Mouse (Mus musculus) forebrain, embryonic 11.5 days (tissue): Measurements from ENCODE around the gene Vmn1r159. TPM values are rescaled to one million over a fixed set of nuclear protein-coding genes. Genes with fewer than 3 reads are reported as not detected.
"Not testable (repeated sequence)": the region's sequence is repeated elsewhere in the genome, so short reads cannot be mapped to it uniquely, and the experiment has no call there.

ENCODE experiments used
- ATAC-seq: fragments of 200-750 bp; cut with Nextera tagmentation; replicated peaks from 2 replicates; pipeline ENCODE4 v1.8.0; 2017; ENCODE audit warnings: moderate TSS enrichment; ENCODE audit not compliant: low FRiP score
- DNase-seq: peaks from one replicate; pipeline ENCODE4 v3.0.0-alpha.2; 2017; ENCODE audit warnings: low spot score
- H3K27ac ChIP-seq: fragments of 300-500 bp; sonication (generic); 2 replicates; pipeline ENCODE4 v1.5.1; 2014; ENCODE audit warnings: low read depth, low read length
- H3K27me3 ChIP-seq: fragments of 300-500 bp; sonication (generic); 2 replicates; pipeline ENCODE4 v1.6.1; 2014; ENCODE audit warnings: mild to moderate bottlenecking, low read length, mixed read lengths; ENCODE audit not compliant: control insufficient read depth, insufficient read depth
- H3K36me3 ChIP-seq: fragments of 300-500 bp; sonication (generic); 2 replicates; pipeline ENCODE4 v1.6.1; 2014; ENCODE audit warnings: mild to moderate bottlenecking, low read length, moderate library complexity, mixed read lengths; ENCODE audit not compliant: control insufficient read depth, insufficient read depth
- H3K4me1 ChIP-seq: fragments of 300-500 bp; sonication (generic); replicated peaks from 2 replicates; pipeline ENCODE4 v1.6.1; 2014; ENCODE audit warnings: low read length, mixed read lengths; ENCODE audit not compliant: control insufficient read depth, insufficient read depth
- H3K4me2 ChIP-seq: fragments of 300-500 bp; sonication (generic); 2 replicates; pipeline ENCODE4 v1.6.1; 2014; ENCODE audit warnings: low read depth, mild to moderate bottlenecking, low read length, moderate library complexity, mixed read lengths; ENCODE audit not compliant: severe bottlenecking
- H3K4me3 ChIP-seq: fragments of 300-500 bp; sonication (generic); 2 replicates; pipeline ENCODE4 v1.5.1; 2014; ENCODE audit warnings: low read depth, low read length
- H3K9ac ChIP-seq: fragments of 300-500 bp; sonication (generic); 2 replicates; pipeline ENCODE4 v1.6.1; 2014; ENCODE audit warnings: low read length
- H3K9me3 ChIP-seq: fragments of 300-500 bp; sonication (generic); 2 replicates; pipeline ENCODE4 v1.6.1; 2016; ENCODE audit warnings: low read length, mixed read lengths; ENCODE audit not compliant: control insufficient read depth
- WGBS: fragments of 180-500 bp; shearing (Covaris S2); extraction: QIAGEN DNeasy Blood & Tissue Kit; methylation state at CpG from one replicate; pipeline ENCODE4 v1.1.7; 2014; 5-methylcytosine and 5-hydroxymethylcytosine counted together
- polyA plus RNA-seq: library from polyadenylated mRNA; unstranded; fragments of >200 nt; fragmentation: Nextera tagmentation; extraction: Ambion mirVana; gene quantifications from 2 replicates; pipeline ENCODE4 v1.2.1, GENCODE M21; 2014

Gene Vmn1r159
- polyA plus RNA-seq = not detected in 2 replicates

DNA sequence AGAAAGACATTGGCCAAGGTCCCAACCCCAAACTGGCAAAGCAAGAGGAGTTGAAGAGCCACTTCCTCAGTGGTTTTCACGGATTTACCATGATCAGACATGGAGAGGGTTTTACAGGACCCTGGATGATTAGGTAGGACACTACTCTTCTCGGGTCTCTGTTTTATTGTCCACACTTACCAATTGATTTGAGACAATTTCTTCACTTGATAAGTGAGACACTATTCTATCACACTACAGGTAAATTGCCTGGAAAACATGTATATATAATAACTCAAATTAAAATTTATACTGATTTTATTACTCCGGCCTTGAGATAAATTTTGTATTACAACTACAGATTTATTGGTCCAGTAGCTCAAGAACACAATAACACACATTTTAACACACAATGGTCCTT lies at the start of gene Vmn1r159:
TSS of gene Vmn1r159 (minus strand) at position 101 of the 400 bp plus-strand sequence.
- not testable (repeated sequence) for H3K27ac ChIP-seq, H3K36me3 ChIP-seq, H3K4me1 ChIP-seq, ATAC-seq, H3K4me2 ChIP-seq, H3K4me3 ChIP-seq, DNase-seq, H3K9ac ChIP-seq, H3K9me3 ChIP-seq, H3K27me3 ChIP-seq
- 65% methylated on average over 2 of the region's 3 CpGs for WGBS

DNA sequence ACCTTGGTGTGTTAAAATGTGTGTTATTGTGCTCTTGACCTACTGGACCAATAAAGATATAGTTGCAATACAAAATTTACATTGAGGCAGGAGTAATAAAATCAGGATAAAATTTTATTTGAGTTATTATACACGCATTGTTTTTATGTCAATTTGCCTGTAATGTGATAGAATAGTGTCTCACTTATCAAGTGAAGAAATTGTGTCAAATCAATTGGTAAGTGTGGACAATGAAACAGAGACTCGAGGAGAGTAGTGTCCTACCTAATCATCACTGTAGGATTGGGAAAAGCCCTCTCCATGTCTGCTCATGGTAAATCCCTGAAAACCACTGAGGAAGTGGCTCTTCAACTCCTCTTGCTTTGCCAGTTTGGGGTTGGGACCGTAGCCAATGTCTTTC lies 27.5 kb upstream of the Vmn1r159 start, which contains the start of gene Vmn1r160:
TSS of gene Vmn1r160 (plus strand) at position 301 of the 400 bp plus-strand sequence.
- not testable (repeated sequence) for H3K4me2 ChIP-seq, H3K9me3 ChIP-seq, H3K4me1 ChIP-seq, H3K27ac ChIP-seq, H3K36me3 ChIP-seq, H3K27me3 ChIP-seq, ATAC-seq, H3K9ac ChIP-seq, DNase-seq, H3K4me3 ChIP-seq
- WGBS = 79% methylated on average over 1 of the region's 3 CpGs

Other genes starting within 250 kb of the Vmn1r159 start
- gene Vmn1r155, start 185.6 kb downstream of the Vmn1r159 start, polyA plus RNA-seq = not detected in 2 replicates
- not detected in 2 replicates for gene Gm8693, start 151.3 kb downstream of the Vmn1r159 start, polyA plus RNA-seq
- not detected in 2 replicates for gene Gm4567, start 123.9 kb downstream of the Vmn1r159 start, polyA plus RNA-seq
- not detected in 2 replicates for gene Vmn1r157, start 81.9 kb downstream of the Vmn1r159 start, polyA plus RNA-seq
- gene Vmn1r158, start 52.8 kb downstream of the Vmn1r159 start, polyA plus RNA-seq = not detected in 2 replicates
- not detected in 2 replicates for gene Vmn1r160, start 27.6 kb upstream of the Vmn1r159 start, polyA plus RNA-seq
- not detected in 2 replicates for gene Gm4214, start 141.1 kb upstream of the Vmn1r159 start, polyA plus RNA-seq
- not detected in 2 replicates for gene Gm4216, start 176.3 kb upstream of the Vmn1r159 start, polyA plus RNA-seq
- gene Vmn1r163, start 211.9 kb upstream of the Vmn1r159 start, polyA plus RNA-seq = not detected in 2 replicates
- gene Gm8720, start 223.9 kb upstream of the Vmn1r159 start, polyA plus RNA-seq = not detected in 2 replicates